Mouse (Mus musculus) lung, postnatal 0 days (tissue): ENCODE data around the gene Ptrh2.

ENCODE experiments used
- CTCF ChIP-seq: IDR thresholded peaks from 2 replicates; pipeline ENCODE4 v1.5.1; 2016; ENCODE audit warnings: antibody characterized with exemption, mild to moderate bottlenecking
- EP300 ChIP-seq: IDR thresholded peaks from 2 replicates; pipeline ENCODE4 v1.6.1; 2016; ENCODE audit warnings: antibody characterized with exemption, mild to moderate bottlenecking, control low read depth

DNA sequence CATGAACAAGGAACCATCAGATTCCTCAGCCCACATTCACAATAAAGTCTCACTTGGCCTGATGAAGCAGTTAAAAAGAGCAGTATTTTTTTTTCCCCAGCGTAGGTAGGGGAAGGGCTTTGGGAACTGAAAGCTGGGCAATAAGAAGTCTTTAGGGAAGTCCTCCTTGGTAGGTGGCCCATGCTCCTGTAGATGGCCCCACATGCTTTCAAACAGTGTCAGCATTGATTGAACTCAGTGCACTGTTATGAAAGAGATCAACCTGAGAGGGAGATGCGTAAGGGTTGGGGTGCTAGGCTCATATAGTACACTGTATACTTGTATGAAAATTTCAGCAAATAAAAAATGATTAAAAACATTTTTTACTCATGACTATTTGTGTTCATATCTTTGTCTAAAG, 8.2 kb downstream of the Ptrh2 start:
- TF ChIP-seq CTCF, result no peak
- TF ChIP-seq EP300, result no peak
